Mouse (Mus musculus) embryo, embryonic 10 days (tissue): ENCODE data around the gene Cers6.

Source experiments
- DNase-seq: peaks from one replicate; pipeline ENCODE4 v3.0.0-alpha.2; 2015; ENCODE audit warnings: low spot score

The Cers6 gene

GRCm38 (mm10) chr2:68917524-68917923 is 56.3 kb downstream of the Cers6 start:
- DNase-seq = no peak

- DNase-seq = no peak
Measured at GRCm38 (mm10) chr2:68924344-68924743, 63.1 kb downstream of the Cers6 start.

GRCm38 (mm10) chr2:68925542-68925941 is 64.3 kb downstream of the Cers6 start:
- DNase-seq = no peak

GRCm38 (mm10) chr2:68926913-68927790 is 65.9 kb downstream of the Cers6 start:
- no peak for DNase-seq

- no peak for DNase-seq
Measured at GRCm38 (mm10) chr2:68932240-68932639, 71.0 kb downstream of the Cers6 start.

- no peak for DNase-seq
Measured at GRCm38 (mm10) chr2:68932656-68933055, 71.4 kb downstream of the Cers6 start.

GRCm38 (mm10) chr2:68934651-68935050 is 73.4 kb downstream of the Cers6 start:
- DNase-seq = no peak

GRCm38 (mm10) chr2:68935721-68936294 is 74.6 kb downstream of the Cers6 start:
- no peak for DNase-seq

GRCm38 (mm10) chr2:68936773-68937172 is 75.5 kb downstream of the Cers6 start:
- no peak for DNase-seq

- no peak for DNase-seq
Measured at GRCm38 (mm10) chr2:68937833-68938232, 76.6 kb downstream of the Cers6 start.

GRCm38 (mm10) chr2:68944898-68945297 is 83.7 kb downstream of the Cers6 start:
- DNase-seq = no peak

GRCm38 (mm10) chr2:68945976-68946375 is 84.7 kb downstream of the Cers6 start:
- no peak for DNase-seq

- no peak for DNase-seq
Measured at GRCm38 (mm10) chr2:68946819-68947218, 85.6 kb downstream of the Cers6 start.

GRCm38 (mm10) chr2:68949137-68949536 is 87.9 kb downstream of the Cers6 start:
- no peak for DNase-seq

- no peak for DNase-seq
Measured at GRCm38 (mm10) chr2:68949728-68950127, 88.5 kb downstream of the Cers6 start.

- DNase-seq = no peak
Measured at GRCm38 (mm10) chr2:68951706-68952105, 90.5 kb downstream of the Cers6 start.

GRCm38 (mm10) chr2:68953688-68954087 is 92.4 kb downstream of the Cers6 start:
- no peak for DNase-seq

- DNase-seq = no peak
Measured at GRCm38 (mm10) chr2:68955496-68955895, 94.3 kb downstream of the Cers6 start.

- DNase-seq = no peak
Measured at GRCm38 (mm10) chr2:68956146-68956545, 94.9 kb downstream of the Cers6 start.

GRCm38 (mm10) chr2:68957831-68958230 is 96.6 kb downstream of the Cers6 start:
- no peak for DNase-seq

- no peak for DNase-seq
Measured at GRCm38 (mm10) chr2:68959573-68959972, 98.3 kb downstream of the Cers6 start.

- no peak for DNase-seq
Measured at GRCm38 (mm10) chr2:68960060-68960459, 98.8 kb downstream of the Cers6 start.

GRCm38 (mm10) chr2:68960620-68961019 is 99.4 kb downstream of the Cers6 start:
- no peak for DNase-seq

- no peak for DNase-seq
Measured at GRCm38 (mm10) chr2:68966360-68966759, 105.1 kb downstream of the Cers6 start.
